Mouse (Mus musculus) common myeloid progenitor, adult 5-6 weeks (primary cell): Measurements from ENCODE around the gene Dpm3. TPM values are rescaled to one million over a fixed set of nuclear protein-coding genes. Genes with fewer than 3 reads are reported as not detected.

Experiments used
- total RNA-seq: library from RNA; stranded (forward); fragments of 200-1000, 187-1606 nt; gene quantifications from 2 replicates; pipeline ENCODE4 v1.2.3, GENCODE M21; 2017

The Dpm3 gene
- total RNA-seq, 1 experiment from 2014 or later = 63.6 TPM

Other genes with a start within 250 kb of the Dpm3 start
- gene Rusc1, start 166.0 kb upstream of the Dpm3 start, total RNA-seq = 15.8 and 18.3 TPM in 2 replicates
- not detected in 2 replicates for gene Gm43738, start 158.3 kb upstream of the Dpm3 start, total RNA-seq
- 102 and 103 TPM in 2 replicates for gene Fdps, start 157.4 kb upstream of the Dpm3 start, total RNA-seq
- gene Pklr, start 123.2 kb upstream of the Dpm3 start, total RNA-seq = 44.1 and 92.6 TPM in 2 replicates
- 0.37 and 0.53 TPM in 2 replicates for gene Hcn3, start 99.2 kb upstream of the Dpm3 start, total RNA-seq
- 48.5 and 80.8 TPM in 2 replicates for gene Clk2, start 94.6 kb upstream of the Dpm3 start, total RNA-seq
- gene Scamp3, start 81.9 kb upstream of the Dpm3 start, total RNA-seq = 29.2 and 46.9 TPM in 2 replicates
- 4.5 and 8.6 TPM in 2 replicates for gene Fam189b, start 76.2 kb upstream of the Dpm3 start, total RNA-seq
- 37.8 and 41.5 TPM in 2 replicates for gene Gba, start 56.4 kb upstream of the Dpm3 start, total RNA-seq
- gene Thbs3, start 44.2 kb upstream of the Dpm3 start, total RNA-seq = 0.09 TPM in 1 of 2 replicates, not detected in the other
- 81.9 and 104 TPM in 2 replicates for gene Mtx1, start 32.3 kb upstream of the Dpm3 start, total RNA-seq
- 0.29 TPM in 1 of 2 replicates, not detected in the other for gene Muc1, start 30.3 kb upstream of the Dpm3 start, total RNA-seq
- gene Krtcap2, start 13.4 kb upstream of the Dpm3 start, total RNA-seq = 142 and 159 TPM in 2 replicates
- gene Trim46, start 13.0 kb upstream of the Dpm3 start, total RNA-seq = 0.49 and 7.1 TPM in 2 replicates
- 32.5 and 65.3 TPM in 2 replicates for gene Slc50a1, start 11.2 kb downstream of the Dpm3 start, total RNA-seq
- not detected in 2 replicates for gene Efna1, start 21.8 kb downstream of the Dpm3 start, total RNA-seq
- gene Efna3, start 63.6 kb downstream of the Dpm3 start, total RNA-seq = not detected in 2 replicates
- 1.7 and 3.8 TPM in 2 replicates for gene Efna4, start 78.7 kb downstream of the Dpm3 start, total RNA-seq
- gene Adam15, start 90.6 kb downstream of the Dpm3 start, total RNA-seq = 34.0 and 35.2 TPM in 2 replicates
- gene Dcst2, start 102.6 kb downstream of the Dpm3 start, total RNA-seq = not detected in 2 replicates
- 0.09 TPM in 1 of 2 replicates, not detected in the other for gene Dcst1, start 105.9 kb downstream of the Dpm3 start, total RNA-seq
- gene Zbtb7b, start 135.4 kb downstream of the Dpm3 start, total RNA-seq = 5.0 and 5.3 TPM in 2 replicates
- 1.6 TPM in 1 of 2 replicates, not detected in the other for gene Lenep, start 143.4 kb downstream of the Dpm3 start, total RNA-seq
- 7.1 and 12.0 TPM in 2 replicates for gene Flad1, start 152.5 kb downstream of the Dpm3 start, total RNA-seq
- 151 and 194 TPM in 2 replicates for gene Cks1b, start 159.0 kb downstream of the Dpm3 start, total RNA-seq
- gene Shc1, start 159.1 kb downstream of the Dpm3 start, total RNA-seq = 28.2 and 41.0 TPM in 2 replicates
- gene Pygo2, start 170.9 kb downstream of the Dpm3 start, total RNA-seq = 13.5 and 13.9 TPM in 2 replicates
- gene Pbxip1, start 177.3 kb downstream of the Dpm3 start, total RNA-seq = 13.6 and 21.3 TPM in 2 replicates
- gene Pmvk, start 195.2 kb downstream of the Dpm3 start, total RNA-seq = 20.7 and 22.1 TPM in 2 replicates